Mouse (Mus musculus): Measurements from ENCODE around the gene Syce2.

The Syce2 gene

GRCm38 (mm10) chr8:84844397-84845070 is 27.4 kb upstream of the Syce2 start:
- no peak for DNase-seq (ENCODE audit: extremely low spot score, low read depth, low spot score)

DNA sequence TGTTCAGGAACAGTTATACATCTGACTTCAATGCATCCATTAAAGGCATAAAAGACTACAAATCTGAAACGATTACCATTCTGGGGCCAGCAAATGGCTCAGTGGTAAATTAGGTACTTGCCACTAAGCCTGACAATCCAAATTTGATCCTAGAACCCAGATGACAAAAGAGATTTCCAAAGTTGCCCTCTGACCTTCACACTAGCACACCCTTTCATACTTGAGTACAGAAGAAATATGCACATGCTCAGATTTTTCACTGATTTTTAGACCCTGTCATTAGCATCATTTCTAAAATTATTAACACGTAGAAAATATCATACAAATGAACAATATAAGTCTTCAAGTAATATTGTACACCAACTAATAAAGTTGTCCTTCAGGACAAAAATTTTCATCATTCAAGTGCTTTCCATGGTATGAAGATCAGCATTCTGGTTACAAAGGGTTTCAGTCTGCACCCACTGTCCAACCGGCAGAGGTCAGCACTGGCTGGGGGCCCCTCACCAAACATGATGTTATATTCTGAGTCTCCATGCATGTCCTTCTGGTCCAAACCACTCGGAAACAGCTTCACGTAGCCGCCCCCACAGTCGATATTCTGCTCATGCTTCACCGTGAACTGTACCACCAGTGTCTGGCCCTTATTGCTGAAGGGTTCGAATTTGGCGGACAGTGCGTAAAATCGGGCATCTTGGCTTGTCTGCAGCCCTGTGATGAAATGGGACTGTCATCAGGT is 26.4 kb upstream of the Syce2 start:
- no peak for DNase-seq (ENCODE audit: extremely low spot score, low read depth, low spot score)

DNA sequence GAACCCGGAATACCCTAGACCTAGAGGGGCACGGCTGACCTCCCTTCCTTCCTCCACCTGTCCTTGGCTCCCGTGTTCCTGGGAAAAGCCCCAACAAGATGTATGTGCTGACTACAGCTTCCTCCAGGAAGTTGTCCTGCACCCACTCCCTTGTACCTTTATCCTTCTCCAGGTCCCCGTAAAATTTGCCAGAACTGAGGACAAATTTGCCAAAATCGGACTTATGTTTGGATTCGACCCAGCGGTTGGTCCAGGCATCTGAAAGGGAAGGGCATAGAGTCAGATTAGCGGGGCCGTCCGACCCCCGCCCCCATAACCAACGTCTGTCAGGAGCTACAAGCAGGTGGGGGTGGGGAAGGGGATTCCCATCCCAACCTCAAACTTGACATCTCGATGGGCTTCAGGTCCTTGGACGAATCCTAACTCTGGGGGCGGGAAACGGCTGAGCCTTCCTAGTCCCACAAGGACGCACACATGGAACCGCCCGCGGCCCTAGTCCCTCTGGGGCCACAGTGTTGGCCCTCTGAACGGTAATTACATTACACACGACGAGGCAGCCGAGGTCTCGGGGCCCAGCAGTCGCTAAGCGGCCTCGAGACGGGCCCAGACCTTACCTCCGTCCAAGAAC is 25.7 kb upstream of the Syce2 start:
- DNase-seq (ENCODE audit: extremely low spot score, low read depth, low spot score), result no peak

DNA sequence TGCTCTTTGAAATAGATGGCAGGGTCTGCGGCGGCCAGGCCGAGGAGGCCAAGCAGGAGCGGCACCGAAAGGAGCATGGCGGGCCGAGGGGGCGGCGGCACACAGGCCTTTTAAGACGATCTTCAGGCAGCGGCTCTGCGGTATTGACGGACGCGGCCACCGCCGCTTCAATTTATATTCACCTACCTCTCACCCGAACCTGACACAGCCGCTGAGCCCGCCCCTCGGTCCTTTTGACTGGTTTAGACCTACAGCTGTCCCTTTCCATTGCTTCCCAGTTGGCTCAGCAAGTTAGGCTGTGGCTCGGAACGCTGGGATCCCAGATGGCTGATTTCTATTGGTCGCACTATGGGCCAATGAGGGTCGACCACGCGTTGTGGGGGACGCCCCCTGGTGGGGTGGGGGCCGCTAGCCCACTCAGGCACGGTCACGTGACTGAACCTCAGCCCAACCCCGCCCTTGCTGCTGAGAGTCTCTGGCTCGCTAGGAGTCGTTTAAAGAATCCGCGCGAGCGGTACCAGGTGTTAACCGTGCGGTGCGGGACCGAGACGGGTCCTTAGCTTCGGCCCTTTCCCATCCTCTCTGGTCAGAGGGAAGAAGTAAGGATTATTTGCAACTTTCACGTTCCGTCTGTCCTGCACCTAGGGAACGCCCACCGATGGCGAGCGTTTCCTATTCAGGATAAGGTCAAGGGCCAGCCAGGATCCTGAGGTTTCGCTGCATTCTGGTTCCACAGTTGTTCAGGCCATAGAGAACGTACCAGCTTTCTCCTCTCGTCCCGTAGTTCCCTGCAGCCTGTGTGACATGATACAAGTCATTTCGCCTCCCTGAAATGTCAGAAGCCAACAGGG is 25.0 kb upstream of the Syce2 start, which contains the start of gene Calr:
TSS of gene Calr (minus strand) at position 213 of the 851 bp plus-strand sequence.
- peak; percentile 98 for DNase-seq (ENCODE audit: extremely low spot score, low read depth, low spot score)

DNA sequence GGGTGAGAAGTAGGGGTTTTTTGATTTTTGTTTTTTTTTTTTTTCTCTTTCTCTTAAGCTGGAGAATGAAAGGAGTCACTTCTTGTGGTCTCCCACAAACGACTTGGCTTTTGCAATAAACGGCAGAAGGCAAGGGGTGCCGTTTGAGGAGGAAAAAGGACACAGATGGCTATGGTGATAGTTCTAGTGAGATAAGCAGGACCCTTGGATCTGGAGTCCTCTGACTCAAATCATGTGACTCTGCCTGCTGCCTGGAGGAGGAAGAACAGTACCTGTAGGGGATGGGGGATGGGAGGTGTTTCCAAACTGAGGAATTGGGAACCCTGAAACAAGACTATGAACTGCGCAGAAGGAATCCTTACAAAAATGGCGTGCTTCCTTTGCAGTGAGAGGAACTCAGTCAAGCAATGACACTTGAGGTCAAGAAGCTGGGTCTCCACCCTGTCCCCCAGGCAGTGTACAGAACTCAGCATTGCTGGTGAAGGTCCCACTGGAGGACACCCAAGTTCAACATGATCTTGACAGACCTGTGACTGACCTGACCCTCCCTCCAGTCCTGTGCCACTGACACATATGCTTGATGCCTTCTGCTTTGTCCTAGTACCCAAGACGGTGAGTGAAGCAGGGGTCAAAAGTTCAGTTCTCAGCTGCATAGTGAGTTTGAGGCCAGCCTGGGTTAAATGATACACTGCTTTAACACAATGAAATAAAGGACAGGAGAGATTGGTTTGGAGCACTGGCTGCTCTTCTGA is 24.1 kb upstream of the Syce2 start:
- DNase-seq (ENCODE audit: extremely low spot score, low read depth, low spot score), result no peak

DNA sequence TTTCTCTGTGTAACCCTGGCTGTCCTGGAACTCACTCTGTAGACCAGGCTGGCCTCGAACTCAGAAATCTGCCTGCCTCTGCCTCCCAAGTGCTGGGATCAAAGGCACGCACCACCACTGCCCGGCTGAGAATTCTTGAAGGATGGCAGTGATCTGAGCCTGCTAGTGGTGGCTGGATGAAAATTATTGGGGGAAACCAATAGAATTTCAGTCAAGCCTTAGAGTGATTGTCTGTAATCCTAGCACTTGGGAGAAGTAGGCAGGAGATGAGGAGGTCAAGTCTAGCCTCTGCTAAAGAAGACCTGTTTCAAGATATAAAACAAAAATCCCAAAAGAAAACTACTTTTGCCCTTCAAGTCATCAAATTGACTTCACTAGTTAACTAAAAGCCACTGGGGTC is 15.5 kb upstream of the Syce2 start:
- DNase-seq (ENCODE audit: extremely low spot score, low read depth, low spot score), result no peak

DNA sequence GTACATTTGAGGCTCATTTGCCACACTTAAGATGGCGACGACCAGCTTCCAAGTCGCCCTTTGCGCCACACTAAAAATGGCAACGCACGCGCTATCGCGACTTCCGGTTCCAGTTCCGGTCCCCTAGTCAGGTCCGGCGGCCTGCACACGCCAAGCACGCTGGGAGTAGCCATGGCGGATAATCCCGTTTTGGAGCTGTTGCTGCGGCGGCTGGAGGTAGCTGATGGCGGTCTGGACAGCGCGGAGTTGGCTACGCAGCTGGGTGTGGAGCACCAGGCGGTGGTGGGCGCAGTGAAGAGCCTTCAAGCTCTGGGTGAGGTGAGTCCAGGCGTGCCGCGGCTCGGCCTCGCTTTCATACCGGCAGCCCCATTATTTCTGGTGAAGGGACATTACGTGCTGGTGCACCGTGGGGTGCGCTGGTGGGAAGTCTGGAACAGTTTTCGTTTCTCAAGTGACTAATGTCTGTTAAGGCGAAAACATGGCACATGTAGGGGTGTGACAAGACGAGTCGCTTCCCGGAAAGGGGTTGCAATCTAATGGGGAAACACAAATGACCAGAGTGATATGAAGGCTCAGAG is 15.0 kb upstream of the Syce2 start, which contains the start of gene Farsa:
TSS of gene Farsa (plus strand) at position 126 of the 578 bp plus-strand sequence.
- peak; percentile 92 for DNase-seq (ENCODE audit: extremely low spot score, low read depth, low spot score)

DNA sequence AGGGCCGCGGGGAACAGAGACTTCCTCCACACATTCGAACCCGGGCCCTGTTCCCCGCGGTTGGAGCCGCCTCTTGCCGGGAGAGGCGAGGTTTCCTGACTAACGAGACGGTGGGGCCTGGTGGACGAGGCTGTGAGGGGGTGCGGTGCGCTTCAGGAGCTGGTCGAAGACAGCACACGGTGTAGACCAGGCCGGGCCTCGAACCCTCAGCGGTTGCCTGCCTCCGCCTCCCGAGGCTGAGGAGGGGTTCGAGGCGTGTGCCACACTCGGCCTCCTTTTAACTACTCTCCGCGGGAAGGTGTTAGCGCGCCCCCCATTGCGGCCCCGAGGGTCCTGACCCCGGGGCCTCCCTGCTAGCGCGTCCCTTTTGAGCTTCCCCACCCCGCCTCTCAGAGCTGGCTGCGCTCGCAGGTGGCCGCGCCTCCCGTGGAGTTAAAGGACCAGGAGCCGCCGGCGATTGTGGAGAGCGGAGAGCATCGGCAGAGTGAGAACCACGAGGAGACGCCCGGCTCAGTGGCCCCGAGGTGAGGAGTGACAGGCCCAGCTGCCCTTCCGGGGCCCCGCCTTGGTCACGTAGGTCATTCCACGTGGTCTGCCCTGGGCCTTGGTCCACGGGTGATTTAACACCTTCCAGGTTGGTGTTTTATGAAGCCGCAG is 526 bp downstream of the Syce2 start:
- no peak for DNase-seq (ENCODE audit: extremely low spot score, low read depth, low spot score)

GRCm38 (mm10) chr8:84873016-84873415 is 1.1 kb downstream of the Syce2 start:
- DNase-seq (ENCODE audit: extremely low spot score, low read depth, low spot score), result no peak

DNA sequence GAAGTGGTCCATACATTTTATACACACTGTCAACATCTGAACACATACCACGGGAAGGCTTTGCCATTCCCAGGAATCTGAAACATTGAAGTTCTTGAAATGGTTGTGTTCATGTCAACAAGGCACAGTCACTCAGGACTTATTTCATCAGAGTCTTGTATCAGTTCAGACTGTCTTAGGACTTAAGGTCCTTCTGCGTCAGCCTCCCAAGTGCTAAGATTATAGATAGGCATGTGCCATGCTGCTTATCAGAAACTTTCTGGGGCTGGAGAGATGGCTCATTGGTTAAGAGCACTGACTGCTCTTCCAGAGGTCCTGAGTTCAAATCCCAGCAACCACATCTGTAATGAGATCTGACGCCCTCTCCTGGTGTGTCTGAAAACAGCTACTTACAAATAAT is 2.4 kb downstream of the Syce2 start:
- DNase-seq (ENCODE audit: extremely low spot score, low read depth, low spot score), result no peak

- DNase-seq (ENCODE audit: extremely low spot score, low read depth, low spot score), result no peak
Measured at GRCm38 (mm10) chr8:84877297-84878035, 5.6 kb downstream of the Syce2 start.

- no peak for DNase-seq (ENCODE audit: extremely low spot score, low read depth, low spot score)
Measured at GRCm38 (mm10) chr8:84878915-84879314, 7.0 kb downstream of the Syce2 start.

- no peak for DNase-seq (ENCODE audit: extremely low spot score, low read depth, low spot score)
Measured at GRCm38 (mm10) chr8:84884728-84885127, 12.8 kb downstream of the Syce2 start.

DNA sequence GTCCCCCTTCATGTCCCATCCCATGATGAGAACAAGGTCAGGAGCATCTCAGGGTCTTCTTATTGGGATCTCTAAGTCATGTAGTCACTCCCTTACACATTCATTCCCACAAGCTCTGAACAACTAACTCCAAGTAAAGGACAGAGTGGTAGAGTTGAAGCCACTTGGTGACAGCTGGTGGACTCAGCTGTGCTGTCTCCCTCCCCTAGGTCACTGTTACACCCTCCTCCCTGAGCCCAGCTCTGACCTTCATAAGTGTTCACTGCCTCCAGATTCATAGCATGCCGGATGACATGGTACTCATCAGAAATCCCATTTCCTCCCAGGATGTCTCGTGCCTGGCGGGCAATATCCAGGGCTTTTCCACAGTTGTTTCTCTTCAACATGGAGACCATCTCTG is 16.4 kb downstream of the Syce2 start:
- no peak for DNase-seq (ENCODE audit: extremely low spot score, low read depth, low spot score)

GRCm38 (mm10) chr8:84889141-84889540 is 17.2 kb downstream of the Syce2 start:
- DNase-seq (ENCODE audit: extremely low spot score, low read depth, low spot score), result no peak

GRCm38 (mm10) chr8:84892993-84893708 is 21.2 kb downstream of the Syce2 start:
- no peak for DNase-seq (ENCODE audit: extremely low spot score, low read depth, low spot score)

DNA sequence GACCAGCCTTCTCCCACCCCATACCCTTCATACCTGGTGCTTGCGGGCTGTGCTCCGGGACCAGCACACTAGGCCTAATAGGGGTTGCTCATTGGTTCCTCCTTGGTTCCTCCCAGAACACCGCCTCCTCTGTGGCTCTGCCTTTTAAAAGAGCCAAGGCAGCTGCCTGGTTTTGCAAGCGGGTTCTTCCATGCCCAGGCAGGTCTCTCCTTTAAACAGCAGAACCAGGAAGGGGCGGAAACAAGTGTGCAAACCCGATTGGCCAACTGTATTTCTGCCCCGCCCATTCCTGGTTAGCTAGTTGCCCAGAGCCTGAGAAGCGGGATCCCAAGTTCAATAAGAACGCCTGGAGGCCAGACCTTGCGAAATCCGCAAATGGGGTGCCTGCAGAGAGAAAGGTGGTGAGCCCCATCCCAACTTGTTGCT is 21.8 kb downstream of the Syce2 start, which contains the start of gene Gcdh:
TSS of gene Gcdh (minus strand) at position 213 of the 426 bp plus-strand sequence.
- DNase-seq (ENCODE audit: extremely low spot score, low read depth, low spot score), result peak; percentile 87

- DNase-seq (ENCODE audit: extremely low spot score, low read depth, low spot score), result no peak
Measured at GRCm38 (mm10) chr8:84895963-84896362, 24.1 kb downstream of the Syce2 start.
